Mouse (Mus musculus) liver, embryonic 16.5 days (tissue): Measurements from ENCODE around the gene Bag6. TPM values are rescaled to one million over a fixed set of nuclear protein-coding genes. Genes with fewer than 3 reads are reported as not detected.
A peak's percentile ranks its signal among the peaks of the same experiment; 100 is the strongest.

Source experiments
- ATAC-seq: fragments of 200-750 bp; cut with Nextera tagmentation; 2 replicates; pipeline ENCODE4 v1.8.0; 2017; ENCODE audit warnings: low read depth, mild to moderate bottlenecking, moderate number of reproducible peaks, moderate library complexity
- H3K27ac ChIP-seq: fragments of 300-500 bp; sonication (generic); 2 replicates; pipeline ENCODE4 v1.5.1; 2014; ENCODE audit warnings: mild to moderate bottlenecking, low read length
- H3K27me3 ChIP-seq: fragments of 300-500 bp; sonication (generic); 2 replicates; pipeline ENCODE4 v1.6.1; 2014; ENCODE audit warnings: low read depth, low read length, mixed read lengths; ENCODE audit not compliant: control insufficient read depth, insufficient read depth
- H3K36me3 ChIP-seq: fragments of 300-500 bp; sonication (generic); 2 replicates; pipeline ENCODE4 v1.6.1; 2014; ENCODE audit warnings: mild to moderate bottlenecking; ENCODE audit not compliant: control insufficient read depth, insufficient read depth
- H3K4me1 ChIP-seq: fragments of 300-500 bp; sonication (generic); 2 replicates; pipeline ENCODE4 v1.6.1; 2014; ENCODE audit warnings: low read depth, low read length, mixed read lengths; ENCODE audit not compliant: control insufficient read depth
- H3K4me2 ChIP-seq: fragments of 300-500 bp; sonication (generic); 2 replicates; pipeline ENCODE4 v1.6.1; 2014; ENCODE audit warnings: low read depth, low read length, mixed read lengths
- H3K4me3 ChIP-seq: fragments of 300-500 bp; sonication (generic); 2 replicates; pipeline ENCODE4 v1.5.1; 2014; ENCODE audit warnings: low read depth, mild to moderate bottlenecking, low read length
- H3K9ac ChIP-seq: fragments of 300-500 bp; sonication (generic); 2 replicates; pipeline ENCODE4 v1.6.1; 2014; ENCODE audit warnings: low read depth, low read length
- H3K9me3 ChIP-seq: fragments of 300-500 bp; sonication (generic); replicated peaks from 2 replicates; pipeline ENCODE4 v1.6.1; 2016; ENCODE audit warnings: low read length; ENCODE audit not compliant: control insufficient read depth
- WGBS: fragments of 180-500 bp; shearing (Covaris S2); extraction: QIAGEN DNeasy Blood & Tissue Kit; methylation state at CpG from one replicate; pipeline ENCODE4 v1.1.7; 2014; ENCODE audit not compliant: insufficient replicate concordance; 5-methylcytosine and 5-hydroxymethylcytosine counted together
- polyA plus RNA-seq: library from polyadenylated mRNA; unstranded; fragments of >200 nt; fragmentation: Nextera tagmentation; extraction: Ambion mirVana; gene quantifications from 2 replicates; pipeline ENCODE4 v1.2.1, GENCODE M21; 2015

Gene Bag6
- polyA plus RNA-seq, 1 experiment from 2014 or later = 21.4 TPM

DNA sequence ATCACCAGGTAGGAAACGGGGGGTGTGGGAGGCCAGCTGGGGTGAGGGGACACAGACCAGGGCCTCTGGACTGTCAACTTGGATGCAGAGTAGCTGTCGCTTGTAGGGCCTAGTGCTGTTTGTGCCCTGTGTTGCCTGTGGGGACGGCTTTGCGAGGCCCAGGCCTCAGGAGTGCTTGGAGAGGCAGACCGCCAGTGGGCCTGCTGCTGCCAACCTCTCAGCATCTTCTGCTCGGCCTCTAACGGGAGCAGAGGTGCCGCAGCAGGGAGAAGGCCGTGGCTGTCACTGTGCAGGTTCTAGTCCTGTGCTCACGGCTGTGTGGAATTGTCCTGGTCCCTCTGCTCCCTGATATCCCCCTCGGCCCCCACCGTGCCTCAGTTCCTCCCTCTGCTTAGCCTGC lies 38.4 kb upstream of the Bag6 start:
- Histone ChIP-seq H3K27ac (no peak overlapping the region), H3K9me3 (no peaks in the 10 kb centered on the region), H3K27me3 (no peaks in the 10 kb centered on the region), H3K9ac (no peak overlapping the region), H3K4me1 (no peaks in the 10 kb centered on the region), H3K4me3 (no peak overlapping the region), H3K4me2 (no peak overlapping the region), H3K36me3 (peaks cover 63% of the 10 kb centered on the region)
- no peak for ATAC-seq
- 86% methylated on average over 12 of the region's 12 CpGs for WGBS

DNA sequence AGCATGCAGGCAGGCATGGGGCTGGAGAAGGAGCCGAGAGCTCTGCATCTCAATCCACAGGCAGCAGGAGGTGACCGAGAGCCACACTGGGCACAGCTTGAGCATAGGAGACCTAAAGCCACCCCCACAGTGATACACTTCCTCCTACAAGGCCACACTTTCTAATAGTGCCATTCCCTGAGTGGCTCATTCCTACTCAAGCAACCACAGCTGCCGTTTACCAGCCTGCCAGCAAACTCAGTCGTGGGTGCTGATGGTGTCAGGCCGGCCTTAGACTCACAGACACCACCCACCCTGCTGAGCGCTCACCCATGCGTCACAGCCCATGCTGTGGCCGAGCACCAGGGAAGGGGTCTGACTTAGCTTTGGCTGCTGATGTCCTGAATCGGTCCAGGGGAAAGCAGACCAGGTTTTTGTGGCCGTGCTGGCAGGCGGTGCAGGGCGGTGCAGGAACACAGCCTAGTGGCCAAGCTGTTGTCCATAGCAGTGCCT lies 37.8 kb upstream of the Bag6 start:
- Histone ChIP-seq H3K36me3 (peaks cover 66% of the 10 kb centered on the region), H3K27ac (no peak overlapping the region), H3K27me3 (no peaks in the 10 kb centered on the region), H3K9ac (no peak overlapping the region), H3K4me3 (no peak overlapping the region), H3K4me2 (no peak overlapping the region), H3K9me3 (no peaks in the 10 kb centered on the region), H3K4me1 (no peaks in the 10 kb centered on the region)
- ATAC-seq = no peak
- WGBS = 82% methylated on average over 12 of the region's 12 CpGs

DNA sequence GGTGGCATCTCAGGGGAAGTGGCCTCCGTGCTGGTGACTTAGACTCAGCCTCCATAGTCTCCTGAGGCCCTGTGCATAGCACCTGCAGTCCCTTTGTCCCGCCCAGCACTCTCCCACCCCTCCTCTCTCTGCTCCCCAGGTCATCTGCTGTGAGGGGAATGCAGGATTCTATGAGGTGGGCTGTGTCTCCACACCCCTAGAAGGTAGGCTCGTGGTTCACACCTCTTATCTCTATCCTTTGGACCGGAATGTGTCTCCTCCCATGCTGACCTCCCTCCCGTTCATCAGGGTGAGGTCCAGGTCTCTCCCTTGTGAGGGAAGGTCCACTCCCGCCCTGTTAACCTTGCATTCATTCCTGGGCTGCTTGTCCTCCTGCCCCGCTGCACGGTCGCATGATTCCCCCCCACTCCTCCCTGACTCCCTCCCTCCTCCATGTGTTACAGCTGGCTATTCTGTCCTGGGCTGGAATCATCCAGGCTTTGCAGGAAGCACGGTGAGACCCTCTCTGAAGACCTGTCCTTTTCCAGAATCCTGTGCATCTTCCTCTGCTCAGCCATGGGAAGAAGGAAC lies 34.7 kb upstream of the Bag6 start:
- no peak overlapping the region for H3K4me2 ChIP-seq
- no peaks in the 10 kb centered on the region for H3K27me3 ChIP-seq
- H3K9me3 ChIP-seq = no peaks in the 10 kb centered on the region
- 69% methylated on average over 10 of the region's 10 CpGs for WGBS
- peaks cover 29% of the 10 kb centered on the region for H3K4me1 ChIP-seq
- no peak overlapping the region for H3K4me3 ChIP-seq
- H3K27ac ChIP-seq = no peak overlapping the region
- no peak overlapping the region for H3K9ac ChIP-seq
- no peak for ATAC-seq
- peaks cover 51% of the 10 kb centered on the region for H3K36me3 ChIP-seq

DNA sequence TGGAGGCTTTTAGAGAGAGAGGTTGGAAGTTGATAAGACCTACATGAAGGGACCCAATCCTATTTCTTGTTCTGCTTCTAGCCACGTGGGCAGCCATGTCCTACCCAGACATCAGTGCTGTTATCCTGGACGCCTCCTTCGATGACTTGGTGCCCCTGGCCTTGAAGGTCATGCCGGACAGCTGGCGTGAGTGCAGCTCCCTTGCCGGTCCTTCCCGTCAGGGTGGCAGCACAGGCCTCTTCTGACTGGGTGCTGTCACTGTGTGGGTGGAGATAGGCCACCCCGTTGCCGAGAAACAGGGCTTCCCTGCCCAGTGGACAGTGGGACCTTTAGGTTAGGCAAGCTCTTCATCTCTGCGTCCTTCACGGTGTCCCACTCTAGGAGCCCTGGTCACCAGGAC lies 33.8 kb upstream of the Bag6 start:
- H3K36me3 ChIP-seq = peaks cover 48% of the 10 kb centered on the region

DNA sequence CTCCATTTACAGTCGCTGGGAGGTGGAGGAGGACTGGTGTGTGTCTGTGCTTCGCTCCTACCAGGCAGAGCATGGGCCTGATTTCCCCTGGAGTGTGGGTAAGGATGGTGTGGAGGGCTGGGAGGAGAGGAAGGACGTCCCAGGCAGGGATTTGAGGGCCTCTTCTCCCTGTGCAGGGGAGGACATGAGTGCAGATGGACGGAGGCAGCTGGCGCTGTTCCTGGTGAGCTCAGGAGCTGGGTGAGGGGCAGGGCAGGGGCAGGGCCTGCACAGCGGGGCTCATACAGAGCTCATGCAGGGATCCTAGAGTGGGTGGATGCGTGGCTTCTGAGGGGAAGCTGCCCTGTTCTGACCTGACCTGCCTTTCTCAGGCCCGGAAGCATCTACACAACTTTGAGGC lies 32.7 kb upstream of the Bag6 start:
- WGBS = 76% methylated on average over 8 of the region's 8 CpGs
- H3K4me3 ChIP-seq = no peak overlapping the region
- H3K4me2 ChIP-seq = no peak overlapping the region
- no peaks in the 10 kb centered on the region for H3K9me3 ChIP-seq
- H3K27ac ChIP-seq = peak overlapping the region; percentile 49; the same call in 1 of the 2 replicates
- ATAC-seq = no peak
- no peak overlapping the region for H3K9ac ChIP-seq
- H3K4me1 ChIP-seq = peaks cover 38% of the 10 kb centered on the region
- peaks cover 38% of the 10 kb centered on the region for H3K36me3 ChIP-seq
- no peaks in the 10 kb centered on the region for H3K27me3 ChIP-seq

More for the DNA sequence above, 33.8 kb upstream of the Bag6 start:
- Histone ChIP-seq H3K9ac (no peak overlapping the region), H3K4me2 (no peak overlapping the region), H3K4me3 (no peak overlapping the region), H3K9me3 (no peaks in the 10 kb centered on the region), H3K27ac (no peak overlapping the region), H3K27me3 (no peaks in the 10 kb centered on the region), H3K4me1 (peaks cover 38% of the 10 kb centered on the region)
- WGBS = 82% methylated on average over 11 of the region's 11 CpGs
- no peak for ATAC-seq

DNA sequence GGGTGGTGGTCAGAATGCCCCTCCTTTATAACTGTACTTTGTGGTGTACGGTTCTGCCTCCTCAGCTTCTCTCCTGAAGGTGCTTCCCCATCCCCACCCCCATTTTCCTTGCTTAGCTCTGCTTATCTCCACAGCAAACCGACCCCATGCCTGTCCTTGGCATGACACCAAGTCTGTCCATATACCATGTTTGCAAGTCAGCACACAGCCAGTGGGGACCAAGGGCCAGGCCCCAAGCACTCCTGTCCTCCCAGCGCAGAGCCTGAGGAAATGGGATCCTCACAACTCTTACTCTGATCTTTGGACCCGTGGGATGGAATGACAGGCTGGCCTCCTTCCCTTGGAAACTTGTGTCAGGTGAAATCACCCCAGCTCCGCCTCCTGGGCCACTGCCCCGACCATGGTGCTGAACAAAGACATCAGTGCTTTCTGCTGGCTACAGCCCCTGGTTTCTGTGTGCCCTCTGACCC lies 31.7 kb upstream of the Bag6 start:
- H3K27ac ChIP-seq = peak overlapping the region; percentile 83
- H3K27me3 ChIP-seq = no peaks in the 10 kb centered on the region
- H3K9ac ChIP-seq = no peak overlapping the region; the same call in 1 of the 2 replicates
- H3K4me3 ChIP-seq = no peak overlapping the region
- no peak overlapping the region; the same call in 1 of the 2 replicates for H3K4me2 ChIP-seq
- peaks cover 38% of the 10 kb centered on the region for H3K4me1 ChIP-seq
- WGBS = 43% methylated on average over 6 of the region's 6 CpGs
- H3K9me3 ChIP-seq = no peaks in the 10 kb centered on the region
- H3K36me3 ChIP-seq = peaks cover 29% of the 10 kb centered on the region
- peak; percentile 30 for ATAC-seq

DNA sequence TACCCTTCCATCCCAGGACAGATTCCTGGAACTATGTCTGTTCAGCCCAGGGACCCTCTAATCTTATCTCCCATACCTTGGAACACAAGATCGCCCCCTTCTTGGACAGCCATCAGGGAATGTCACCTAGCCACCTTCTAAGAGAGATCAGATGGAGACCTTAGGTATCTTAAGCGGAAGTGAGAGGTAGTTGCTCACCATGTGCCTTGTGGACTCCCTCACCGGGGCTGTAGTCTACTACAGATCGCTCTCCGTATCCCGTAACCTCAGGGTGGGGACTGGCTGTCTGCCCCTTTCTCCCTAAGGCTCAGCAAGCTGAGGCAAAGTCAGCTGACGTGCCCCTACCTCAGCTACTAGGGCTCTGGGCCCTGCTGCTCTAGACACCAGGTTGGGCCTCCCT lies 30.9 kb upstream of the Bag6 start:
- WGBS = 66% methylated on average over 7 of the region's 7 CpGs
- Histone ChIP-seq H3K9me3 (no peaks in the 10 kb centered on the region), H3K4me2 (peak overlapping the region; percentile 46; the same call in 1 of the 2 replicates), H3K9ac (peak overlapping the region; percentile 43), H3K4me3 (no peak overlapping the region), H3K27me3 (no peaks in the 10 kb centered on the region), H3K36me3 (peaks cover 27% of the 10 kb centered on the region), H3K4me1 (peaks cover 38% of the 10 kb centered on the region), H3K27ac (peak overlapping the region; percentile 83)
- ATAC-seq = no peak

DNA sequence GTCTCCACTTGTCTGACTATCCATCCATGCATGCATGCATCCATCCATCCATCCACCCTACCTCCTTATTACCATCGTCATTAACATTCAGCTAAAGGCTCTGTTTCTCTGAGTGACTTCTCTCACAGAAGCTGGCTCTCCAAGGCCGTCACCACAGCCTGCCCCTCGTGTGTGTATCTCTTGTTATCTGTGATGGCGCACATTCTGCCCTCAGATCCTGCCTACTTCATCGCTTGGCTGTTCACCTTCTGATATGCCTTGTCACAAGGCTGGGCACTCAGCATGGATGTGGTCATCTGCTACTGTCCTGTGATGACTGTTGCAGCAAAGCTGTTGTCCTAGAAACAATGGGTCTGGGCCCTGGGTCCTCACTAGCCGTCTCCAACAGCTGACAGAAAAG lies 30.2 kb upstream of the Bag6 start:
- peak overlapping the region; percentile 43; the same call in 1 of the 2 replicates for H3K9ac ChIP-seq
- no peak overlapping the region for H3K4me3 ChIP-seq
- H3K4me2 ChIP-seq = peak overlapping the region; percentile 46
- WGBS = 32% methylated on average over 6 of the region's 6 CpGs
- peak; percentile 88 for ATAC-seq
- peaks cover 38% of the 10 kb centered on the region for H3K4me1 ChIP-seq
- no peaks in the 10 kb centered on the region for H3K9me3 ChIP-seq
- peak overlapping the region; percentile 83 for H3K27ac ChIP-seq
- peaks cover 23% of the 10 kb centered on the region for H3K36me3 ChIP-seq
- no peaks in the 10 kb centered on the region for H3K27me3 ChIP-seq

DNA sequence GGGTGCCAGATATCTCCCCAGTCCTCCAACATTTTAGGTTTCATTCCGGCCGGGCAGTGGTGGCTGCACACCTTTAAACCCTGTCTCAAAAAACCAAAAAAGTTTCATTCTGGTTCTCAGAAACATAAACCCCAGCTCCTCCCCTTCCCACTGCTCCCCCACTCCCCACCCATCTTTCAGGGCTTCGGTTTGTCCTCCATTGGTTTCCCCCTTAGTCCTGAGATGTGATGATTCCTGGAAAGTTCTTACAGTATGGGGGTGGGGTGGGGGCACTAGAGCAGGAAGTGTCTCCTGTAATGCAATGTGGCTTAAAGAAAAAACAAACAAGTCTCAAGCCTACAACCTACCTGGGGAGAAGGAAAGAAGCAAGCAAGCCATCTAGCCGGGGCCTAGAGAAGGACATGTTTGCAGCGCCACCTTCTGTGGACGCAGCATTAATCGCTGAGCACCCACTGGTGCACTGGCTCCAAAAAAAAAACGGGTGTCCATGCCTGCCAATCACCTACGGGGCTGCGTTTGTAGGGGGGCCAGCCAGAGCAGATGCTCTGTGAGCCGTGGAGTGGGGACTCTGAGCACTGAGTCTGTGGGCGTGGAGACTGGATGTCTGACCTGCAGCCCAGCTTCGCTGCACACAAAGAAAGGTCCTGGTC lies 29.1 kb upstream of the Bag6 start:
- Histone ChIP-seq H3K27ac (peak overlapping the region; percentile 70), H3K4me3 (no peak overlapping the region), H3K36me3 (peaks cover 18% of the 10 kb centered on the region), H3K9me3 (no peaks in the 10 kb centered on the region), H3K27me3 (no peaks in the 10 kb centered on the region), H3K9ac (peak overlapping the region; percentile 21; the same call in 1 of the 2 replicates), H3K4me1 (peaks cover 38% of the 10 kb centered on the region), H3K4me2 (0 out of 2 replicates have a peak overlapping the region, but pooled peaks have one; percentile 9)
- WGBS = 25% methylated on average over 13 of the region's 13 CpGs
- no peak for ATAC-seq
